Mouse (Mus musculus): ENCODE measurements around the gene Prokr2.

DNA sequence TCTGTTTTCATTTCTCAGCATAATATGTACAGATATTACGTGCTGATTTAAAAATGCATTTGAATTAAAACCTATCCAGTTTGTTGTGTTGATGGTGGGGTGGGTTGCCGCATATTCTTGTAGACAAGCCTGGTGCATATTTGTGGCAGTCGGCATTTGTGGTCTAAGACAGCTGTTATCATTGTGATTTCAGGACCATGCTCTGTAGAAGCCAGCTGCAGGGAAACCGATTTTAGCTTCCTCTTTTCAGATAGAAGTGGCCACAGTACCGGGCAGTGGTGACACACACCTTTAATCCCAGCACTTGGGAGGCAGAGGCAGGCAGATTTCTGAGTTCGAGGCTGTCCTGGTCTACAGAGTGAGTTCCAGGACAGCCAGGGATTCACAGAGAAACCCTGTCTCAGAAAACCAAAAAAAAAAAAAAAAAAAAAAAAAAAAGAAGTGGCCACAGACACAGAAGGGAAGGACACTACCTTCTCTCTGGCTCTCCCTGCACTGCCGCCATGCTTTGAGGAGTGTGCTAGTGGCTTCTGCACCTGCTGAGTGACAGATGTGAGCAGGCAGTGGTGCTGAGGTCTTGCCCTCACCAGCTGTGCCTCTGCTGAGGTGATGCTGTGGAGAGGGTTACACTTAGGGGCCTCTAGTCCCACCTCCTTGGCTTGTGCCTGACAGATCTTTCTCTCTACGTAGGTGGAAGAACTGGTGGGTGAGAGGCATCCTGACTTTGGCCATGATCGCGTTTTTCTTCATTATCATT lies 91.4 kb downstream of the Prokr2 start:
- no peak for TF ChIP-seq CTCF (IDR thresholded peaks at IDR 0.05; ENCODE audit: borderline replicate concordance, insufficient read depth, low read depth, low read length)
- no peak for TF ChIP-seq POLR2A (IDR thresholded peaks at IDR 0.05; ENCODE audit: borderline replicate concordance, insufficient read depth, low read length)

Measured in cerebellum, adult 2 months (tissue).